Mouse (Mus musculus) erythroid progenitor cell, adult 5-6 weeks (primary cell): ENCODE data around the gene Itgae. TPM values are rescaled to one million over a fixed set of nuclear protein-coding genes. Genes with fewer than 3 reads are reported as not detected.

Experiments used
- ATAC-seq: replicated peaks from 2 replicates; pipeline ENCODE4 v1.8.0; 2016; ENCODE audit warnings: moderate number of reproducible peaks, mild to moderate bottlenecking, moderate TSS enrichment, inconsistent platforms; ENCODE audit not compliant: poor library complexity, low FRiP score, severe bottlenecking
- total RNA-seq, 2 experiments: library from RNA; stranded (forward) in 1 of 2; stranded (reverse) in 1 of 2; fragments of 150-400 nt in 1 of 2; fragments of 186-747, 209-891 nt in 1 of 2; gene quantifications; 2 replicates each; pipeline versions ENCODE4 v1.2.3 to v1.2.4; 2015 to 2017; ENCODE audit warnings: low replicate concordance in 2 of 2

Gene Itgae
- total RNA-seq (2015; ENCODE audit: low replicate concordance) (not detected in 2 replicates), total RNA-seq (2017; ENCODE audit: low replicate concordance) (0.08 and 1.3 TPM in 2 replicates)

GRCm38 (mm10) chr11:73090283-73090682 is at the start of gene Itgae:
Gene Itgae, plus strand, starts transcription at chr11:73090583.
- ATAC-seq, result no peak

DNA sequence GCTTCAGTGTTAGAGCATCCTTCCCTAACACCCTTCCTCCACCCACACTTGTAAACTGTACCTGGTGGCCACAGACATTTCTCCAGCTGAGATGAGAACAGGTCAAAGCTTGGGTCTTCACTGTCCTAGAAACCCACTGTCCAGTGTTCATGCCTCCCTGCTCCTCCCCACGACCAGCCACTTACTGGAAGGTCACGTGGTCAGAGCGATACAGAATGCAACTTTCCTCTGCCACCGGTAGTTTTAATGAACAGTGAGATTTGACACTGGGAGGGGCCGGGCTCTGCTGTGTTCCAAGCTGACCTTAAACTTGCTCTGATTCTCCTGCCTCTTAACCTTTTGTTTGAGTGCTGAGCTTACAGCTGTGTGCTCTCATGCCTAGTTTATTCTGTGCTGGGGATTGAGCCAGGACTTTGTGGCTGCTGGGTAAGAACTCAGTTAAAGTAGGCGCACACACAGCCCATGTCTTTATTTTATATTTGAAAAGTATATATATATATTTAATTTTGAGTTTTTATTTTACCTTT is 46.1 kb upstream of the Itgae start:
- ATAC-seq, result no peak

DNA sequence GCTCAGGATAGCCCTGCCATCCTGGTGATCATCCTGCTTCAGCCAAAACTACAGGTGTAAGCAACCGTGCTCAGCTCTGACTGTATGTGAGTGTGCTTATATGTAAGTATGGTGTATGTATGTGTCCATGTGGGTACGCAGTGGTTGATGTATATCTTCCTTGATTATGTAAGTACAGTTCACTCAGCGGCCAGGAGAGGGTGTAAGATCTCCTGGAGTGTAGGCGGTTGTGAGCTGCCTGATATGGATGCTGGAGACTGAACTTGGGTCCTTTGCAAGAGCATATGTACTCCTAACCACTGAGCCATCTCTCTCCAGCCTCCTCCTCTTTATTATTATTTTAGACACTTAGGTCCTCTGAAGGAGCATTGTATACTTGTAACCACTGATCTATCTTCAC is 45.6 kb upstream of the Itgae start:
- no peak for ATAC-seq

DNA sequence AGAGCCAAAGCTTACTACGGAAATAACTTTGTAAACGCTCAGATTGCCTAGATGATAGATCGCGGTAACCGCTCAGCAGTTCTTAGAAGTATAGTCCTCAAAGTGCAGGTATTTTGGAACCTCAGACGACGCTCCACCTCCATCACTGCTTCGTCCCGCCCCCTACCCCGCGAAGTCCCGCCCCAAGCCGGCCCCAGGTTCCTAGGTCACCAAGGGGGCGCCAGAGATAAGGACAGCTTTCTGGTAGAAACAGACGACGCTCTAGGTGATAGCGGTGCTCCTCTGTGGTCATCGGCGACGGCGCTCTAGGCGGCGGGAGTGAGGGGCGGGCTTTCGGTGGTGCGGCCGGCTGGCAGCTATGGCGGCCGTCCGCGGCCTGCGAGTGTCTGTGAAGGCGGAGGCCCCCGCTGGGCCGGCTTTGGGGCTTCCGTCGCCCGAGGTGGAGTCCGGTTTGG is 42.8 kb upstream of the Itgae start, which contains the start of gene Ncbp3:
Gene Ncbp3 (plus strand): TSS at position 242 of the 455 bp plus-strand sequence.
- peak; percentile 93 for ATAC-seq

- ATAC-seq, result peak; percentile 33
Observed at GRCm38 (mm10) chr11:73048030-73048876, 42.1 kb upstream of the Itgae start.

- ATAC-seq, result peak; percentile 54; the same call in 1 of the 2 replicates
Observed at GRCm38 (mm10) chr11:73049335-73049734, 41.0 kb upstream of the Itgae start.

- ATAC-seq, result no peak
Observed at GRCm38 (mm10) chr11:73052795-73053194, 37.6 kb upstream of the Itgae start.

DNA sequence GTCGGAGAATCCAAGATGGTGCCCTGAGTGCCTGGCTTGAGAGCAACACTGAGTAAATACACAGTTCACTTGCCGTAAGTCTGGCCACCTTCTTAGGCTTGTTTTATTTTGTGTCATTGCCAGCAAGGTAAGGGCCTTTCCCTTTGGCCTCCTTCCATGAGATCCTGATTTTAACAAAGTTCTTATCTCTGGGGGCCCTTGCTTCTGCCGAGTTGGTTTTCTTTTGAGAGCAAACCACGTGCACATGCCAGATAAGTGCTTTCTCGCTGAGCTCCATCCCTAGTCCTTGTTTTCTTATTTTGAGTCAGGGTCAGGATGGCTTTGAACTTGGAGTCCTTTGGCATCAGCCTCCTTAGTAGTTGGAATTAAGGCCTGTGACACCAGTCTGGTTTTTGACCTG is 32.7 kb upstream of the Itgae start:
- no peak for ATAC-seq

DNA sequence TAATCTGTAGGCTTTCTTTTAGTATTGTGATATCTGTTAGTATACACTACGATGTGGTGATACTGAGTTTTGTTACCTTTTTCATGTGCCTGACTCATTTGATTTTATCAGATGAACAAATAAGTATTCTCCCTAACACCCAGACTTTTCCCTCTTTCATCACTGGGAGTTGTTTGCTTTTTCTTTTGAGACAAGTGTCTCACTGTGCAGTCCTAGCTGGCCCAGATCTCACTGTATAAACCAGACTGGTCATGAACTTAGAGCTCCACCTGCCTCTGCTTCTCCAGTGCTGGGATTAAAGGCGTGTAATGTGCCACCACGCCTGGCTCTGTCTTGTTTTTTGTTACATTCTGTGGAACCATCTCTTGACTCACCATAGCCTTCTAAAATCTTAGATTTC is 30.8 kb upstream of the Itgae start:
- no peak for ATAC-seq

DNA sequence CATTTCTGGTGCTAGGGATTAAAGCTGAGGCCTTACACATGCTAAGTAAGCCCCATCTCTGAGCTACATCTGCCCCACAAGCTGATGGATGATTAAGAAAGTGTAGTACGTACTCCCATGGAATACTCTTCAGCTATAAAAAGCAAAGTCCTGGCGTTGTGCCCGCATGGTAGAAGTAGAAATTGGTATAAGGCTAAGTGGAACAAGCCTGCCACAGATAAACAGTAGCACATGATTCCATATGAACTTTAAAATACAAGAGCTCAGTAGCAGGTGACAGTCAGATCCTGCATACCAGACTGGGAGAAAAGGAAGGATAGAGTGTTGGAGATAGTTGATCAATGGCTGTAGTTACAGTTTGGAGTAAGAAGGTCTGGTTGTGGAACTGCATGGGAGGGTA is 29.0 kb upstream of the Itgae start:
- ATAC-seq, result no peak

DNA sequence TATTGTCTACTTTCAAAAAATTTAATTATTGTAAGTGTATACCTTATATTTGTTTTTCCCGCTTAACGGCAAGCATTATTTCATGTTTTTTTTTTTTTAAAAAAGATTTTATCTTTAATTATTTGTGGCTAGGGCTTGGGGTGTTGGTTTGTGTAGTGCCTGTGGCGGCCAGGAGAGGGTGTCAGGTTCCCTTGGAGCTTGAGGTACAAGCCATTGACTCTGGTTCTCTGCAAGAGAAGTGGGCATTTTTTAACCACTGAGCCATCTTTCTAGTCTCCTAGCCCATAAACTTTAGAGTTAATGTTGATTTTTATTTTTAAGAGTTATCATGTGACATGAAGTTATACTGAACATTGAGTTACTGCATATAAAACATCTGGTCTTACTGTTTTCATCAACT is 18.5 kb upstream of the Itgae start:
- no peak for ATAC-seq

GRCm38 (mm10) chr11:73076295-73076694 is 14.1 kb upstream of the Itgae start:
- ATAC-seq, result no peak

DNA sequence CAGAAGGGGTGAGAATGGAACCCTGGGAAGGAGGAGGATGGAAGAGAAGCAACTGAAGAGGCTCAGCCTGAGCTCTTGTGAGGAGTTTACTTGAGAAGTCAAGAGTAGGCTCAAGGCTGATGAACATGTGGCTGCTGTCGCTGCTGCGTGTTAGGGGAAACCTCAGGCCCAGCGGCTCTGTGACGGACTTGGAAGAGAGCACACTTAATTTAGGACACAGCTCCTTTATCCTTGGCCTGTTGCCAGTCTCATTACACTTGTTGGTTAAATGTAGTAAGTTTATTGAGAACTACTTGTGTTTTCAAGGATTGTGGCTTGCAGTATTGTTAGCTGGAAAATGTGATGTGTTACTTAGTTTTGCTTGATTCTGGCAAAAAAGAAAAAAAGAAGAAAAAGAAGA is 13.7 kb upstream of the Itgae start:
- ATAC-seq, result no peak

GRCm38 (mm10) chr11:73077211-73077720 is 13.1 kb upstream of the Itgae start:
- ATAC-seq, result no peak

- ATAC-seq, result no peak
Observed at GRCm38 (mm10) chr11:73078615-73079014, 11.8 kb upstream of the Itgae start.

DNA sequence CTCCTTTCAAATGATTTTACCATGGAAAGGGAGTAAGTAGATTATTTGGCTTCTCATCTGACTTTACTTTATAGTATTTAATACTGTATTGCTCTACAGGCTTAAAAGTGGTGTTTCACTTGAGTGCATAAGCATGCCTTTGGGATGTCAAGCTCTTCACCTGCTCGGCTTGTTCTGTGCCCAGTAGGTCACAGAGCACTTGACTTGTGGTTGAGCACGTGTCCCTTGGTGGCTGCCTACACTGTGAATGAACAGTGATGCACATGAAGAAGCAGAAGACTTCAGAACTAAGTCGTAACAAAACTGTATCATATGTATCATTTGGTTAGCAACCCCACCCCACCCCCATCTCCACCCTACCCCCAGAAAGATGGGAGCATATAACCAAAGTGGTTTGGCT is 10.1 kb upstream of the Itgae start:
- ATAC-seq, result no peak

GRCm38 (mm10) chr11:73084303-73084702 is 6.1 kb upstream of the Itgae start:
- no peak for ATAC-seq

- ATAC-seq, result no peak
Observed at GRCm38 (mm10) chr11:73084804-73085231, 5.6 kb upstream of the Itgae start.

- ATAC-seq, result no peak
Observed at GRCm38 (mm10) chr11:73085391-73085790, 5.0 kb upstream of the Itgae start.

DNA sequence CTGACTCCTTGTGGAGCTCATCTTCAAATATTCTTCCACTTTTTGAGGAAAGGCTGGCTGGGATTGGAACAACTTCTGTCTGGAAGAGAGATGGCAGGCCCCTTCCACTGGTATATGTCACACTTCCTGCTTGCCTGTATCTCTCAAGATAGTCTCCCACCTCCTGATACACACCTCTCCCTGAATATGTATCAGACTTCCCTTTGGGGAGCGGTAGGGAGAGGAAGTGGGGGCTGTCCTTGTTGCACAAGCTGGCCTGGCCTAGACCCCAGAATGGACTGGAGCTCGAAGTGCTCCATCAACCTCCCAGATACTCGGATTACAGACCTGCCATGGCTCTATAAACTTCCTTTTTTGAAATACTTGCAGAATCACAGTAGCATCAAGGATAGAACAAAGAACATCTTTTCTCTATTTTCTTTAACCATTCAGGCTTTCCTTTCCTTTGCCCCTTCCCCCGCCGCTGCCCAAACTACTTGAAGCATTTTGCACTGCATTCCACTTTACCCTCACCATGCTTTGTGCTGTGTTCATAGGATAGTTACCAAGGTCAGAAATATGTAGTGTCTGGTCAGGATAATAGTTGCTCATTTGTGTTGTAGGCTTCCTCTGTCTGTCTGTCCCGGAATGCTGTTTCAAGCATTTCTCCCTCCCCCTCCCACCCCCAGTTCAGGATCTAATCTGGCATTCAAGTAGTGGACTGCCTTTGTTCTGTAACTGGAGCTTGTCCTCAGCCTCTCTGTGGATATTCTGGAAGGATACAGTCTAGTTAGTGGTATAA is 2.5 kb upstream of the Itgae start:
- no peak for ATAC-seq
